Mouse (Mus musculus) MEL (cell line): ENCODE data around the gene Tecta.

Experiments
- CTCF ChIP-seq, 3 experiments: IDR thresholded peaks in 2 of 3; conservative IDR thresholded peaks in 1 of 3; 2 replicates each; pipeline ENCODE4 v1.5.1; 2011 to 2012; ENCODE audit warnings: low read length in 3 of 3, low read depth in 2 of 3, mild to moderate bottlenecking in 2 of 3, improper control_type of control experiment in 1 of 3, inconsistent platforms in 1 of 3, mixed read lengths in 1 of 3, moderate library complexity in 1 of 3; ENCODE audit not compliant: control insufficient read depth in 1 of 3, insufficient read depth in 1 of 3, poor library complexity in 1 of 3, severe bottlenecking in 1 of 3
- ETS1 ChIP-seq: IDR thresholded peaks from 2 replicates; pipeline ENCODE4 v1.6.1; 2012; ENCODE audit warnings: low read depth, mild to moderate bottlenecking, inconsistent platforms, low read length, improper control_type of control experiment, moderate library complexity
- GABPA ChIP-seq: IDR thresholded peaks from 2 replicates; pipeline ENCODE4 v1.6.1; 2012; ENCODE audit warnings: low read depth, mild to moderate bottlenecking, inconsistent platforms, low read length, improper control_type of control experiment, moderate library complexity
- GATA1 ChIP-seq: IDR thresholded peaks from 2 replicates; pipeline ENCODE4 v1.6.1; 2011; ENCODE audit warnings: low read depth, low read length, improper control_type of control experiment
- MAX ChIP-seq: IDR thresholded peaks from 2 replicates; pipeline ENCODE4 v1.6.1; 2011; ENCODE audit warnings: low read length, improper control_type of control experiment
- MYC ChIP-seq: IDR thresholded peaks from 2 replicates; pipeline ENCODE4 v1.6.1; 2011; ENCODE audit warnings: low read depth, mild to moderate bottlenecking, low read length, improper control_type of control experiment, moderate library complexity
- POLR2A ChIP-seq, 2 experiments: IDR thresholded peaks; 2 replicates each; pipeline ENCODE4 v1.6.1; 2011 to 2012; ENCODE audit warnings: low read length in 2 of 2, mild to moderate bottlenecking in 2 of 2, control low read depth in 1 of 2, improper control_type of control experiment in 1 of 2, low read depth in 1 of 2, moderate library complexity in 1 of 2; ENCODE audit not compliant: control insufficient read depth in 1 of 2, insufficient read depth in 1 of 2, poor library complexity in 1 of 2
- POLR2AphosphoS2 ChIP-seq: IDR thresholded peaks from 2 replicates; pipeline ENCODE4 v1.6.1; 2011; ENCODE audit warnings: low read length, improper control_type of control experiment
- UBTF ChIP-seq: IDR thresholded peaks from 2 replicates; pipeline ENCODE4 v1.6.1; 2012; ENCODE audit warnings: low read depth, mild to moderate bottlenecking, inconsistent platforms, low read length, improper control_type of control experiment, moderate library complexity, borderline replicate concordance; ENCODE audit not compliant: insufficient read depth
- USF1 ChIP-seq: IDR thresholded peaks from 2 replicates; pipeline ENCODE4 v1.6.1; 2014; ENCODE audit warnings: low read depth, mild to moderate bottlenecking, inconsistent platforms, low read length, improper control_type of control experiment, moderate library complexity
- ZNF384 ChIP-seq: IDR thresholded peaks from 2 replicates; pipeline ENCODE4 v1.6.1; 2012; ENCODE audit warnings: low read depth, mild to moderate bottlenecking, inconsistent platforms, low read length, improper control_type of control experiment

DNA sequence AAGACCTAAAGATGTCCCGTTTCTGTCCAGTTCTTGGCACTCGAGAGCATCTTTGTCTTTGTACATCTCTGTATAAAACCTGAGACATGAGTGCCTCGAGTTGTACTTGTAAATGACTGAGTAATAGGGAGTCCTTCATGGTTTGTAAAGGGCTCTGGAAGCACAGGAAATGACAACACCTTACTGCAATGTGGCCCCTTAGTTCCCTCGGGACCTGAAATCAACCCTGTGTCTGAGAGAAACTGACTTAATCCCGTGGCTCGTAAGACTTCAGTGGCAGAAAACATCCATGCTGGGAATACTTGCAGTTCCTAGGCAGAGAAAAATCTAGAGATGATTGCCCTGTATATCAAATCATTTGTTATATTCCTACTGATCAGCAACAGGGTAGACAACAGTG is 6.8 kb downstream of the Tecta start:
- TF ChIP-seq CTCF (IDR thresholded peaks at IDR 0.05 in 2 of 3, conservative IDR thresholded peaks at IDR 0.05 in 1 of 3; ENCODE audit: control insufficient read depth in 1 of 3, insufficient read depth in 1 of 3, low read depth in 2 of 3, low read length in 3 of 3, poor library complexity in 1 of 3, severe bottlenecking in 1 of 3) (no peak), MAX (no peak), POLR2AphosphoS2 (no peak), POLR2A (IDR thresholded peaks at IDR 0.05; ENCODE audit: control insufficient read depth in 1 of 2, insufficient read depth in 1 of 2, low read depth in 1 of 2, low read length in 2 of 2, poor library complexity in 1 of 2) (no peak), MYC (no peak), ZNF384 (no peak), GABPA (no peak), GATA1 (no peak), USF1 (no peak), ETS1 (no peak), UBTF (no peak)
